Mouse (Mus musculus) lung, embryonic 16.5 days (tissue): ENCODE measurements around the gene Reln. TPM values are rescaled to one million over a fixed set of nuclear protein-coding genes. Genes with fewer than 3 reads are reported as not detected.

Source experiments
- ATAC-seq: fragments of 200-750 bp; cut with Nextera tagmentation; 2 replicates; pipeline ENCODE4 v1.8.0; 2017; ENCODE audit warnings: low read depth, mild to moderate bottlenecking, moderate library complexity
- H3K27ac ChIP-seq: fragments of 300-500 bp; sonication (generic); 2 replicates; pipeline ENCODE4 v1.5.1; 2014; ENCODE audit warnings: mild to moderate bottlenecking, control low read depth, low read length
- H3K27me3 ChIP-seq: fragments of 300-500 bp; sonication (generic); 2 replicates; pipeline ENCODE4 v1.6.1; 2014; ENCODE audit warnings: low read depth, low read length, mixed read lengths; ENCODE audit not compliant: control insufficient read depth, insufficient read depth
- H3K36me3 ChIP-seq: fragments of 300-500 bp; sonication (generic); 2 replicates; pipeline ENCODE4 v1.6.1; 2014; ENCODE audit warnings: low read length; ENCODE audit not compliant: control insufficient read depth, insufficient read depth
- H3K4me1 ChIP-seq: fragments of 300-500 bp; sonication (generic); replicated peaks from 2 replicates; pipeline ENCODE4 v1.6.1; 2014; ENCODE audit warnings: low read length, mixed read lengths; ENCODE audit not compliant: control insufficient read depth, insufficient read depth
- H3K4me2 ChIP-seq: fragments of 300-500 bp; sonication (generic); 2 replicates; pipeline ENCODE4 v1.6.1; 2014; ENCODE audit warnings: low read depth, low read length, control low read depth
- H3K4me3 ChIP-seq: fragments of 300-500 bp; sonication (generic); 2 replicates; pipeline ENCODE4 v1.5.1; 2014; ENCODE audit warnings: mild to moderate bottlenecking, low read length, control low read depth
- H3K9ac ChIP-seq: fragments of 300-500 bp; sonication (generic); 2 replicates; pipeline ENCODE4 v1.6.1; 2014; ENCODE audit warnings: low read length, control low read depth
- H3K9me3 ChIP-seq: fragments of 300-500 bp; sonication (generic); 2 replicates; pipeline ENCODE4 v1.6.1; 2016; ENCODE audit warnings: low read length; ENCODE audit not compliant: control insufficient read depth
- WGBS: fragments of 180-500 bp; shearing (Covaris S2); extraction: QIAGEN DNeasy Blood & Tissue Kit; methylation state at CpG from one replicate; pipeline ENCODE4 v1.1.7; 2014; 5-methylcytosine and 5-hydroxymethylcytosine counted together
- polyA plus RNA-seq: library from polyadenylated mRNA; unstranded; fragments of >200 nt; fragmentation: Nextera tagmentation; extraction: Ambion mirVana; gene quantifications from 2 replicates; pipeline ENCODE4 v1.2.1, GENCODE M21; 2015

Gene Reln
- polyA plus RNA-seq, 1 experiment from 2014 or later, result 0.94 TPM

DNA sequence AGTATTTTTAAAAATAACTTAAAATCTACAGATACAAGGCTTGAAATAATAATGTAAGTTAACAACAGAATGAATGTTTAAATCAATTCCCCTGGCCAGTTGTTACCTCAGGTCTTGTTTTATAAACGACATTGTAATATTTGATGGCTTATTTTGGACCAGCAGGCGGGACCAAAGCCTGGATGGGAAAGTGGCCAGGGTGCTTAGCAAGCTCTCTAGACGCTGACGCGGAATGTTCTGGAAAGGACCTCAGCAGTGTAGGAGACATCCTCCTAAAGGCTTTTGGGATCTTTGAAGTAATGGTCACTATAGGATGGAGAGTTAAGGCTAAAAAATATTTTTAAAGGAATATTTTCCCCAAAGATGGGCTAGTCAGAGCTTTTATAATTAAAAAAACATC lies 173.2 kb downstream of the Reln start:
- no peak overlapping the region for H3K9ac ChIP-seq
- no peaks in the 10 kb centered on the region for H3K9me3 ChIP-seq
- H3K4me1 ChIP-seq, result no peaks in the 10 kb centered on the region
- H3K27me3 ChIP-seq, result no peaks in the 10 kb centered on the region
- H3K36me3 ChIP-seq, result no peaks in the 10 kb centered on the region
- 76% methylated on average over 5 of the region's 5 CpGs for WGBS
- no peak for ATAC-seq
- H3K4me3 ChIP-seq, result no peak overlapping the region
- no peak overlapping the region for H3K4me2 ChIP-seq
- no peak overlapping the region for H3K27ac ChIP-seq

- Histone ChIP-seq H3K4me3 (no peak overlapping the region), H3K27ac (no peak overlapping the region), H3K4me1 (no peaks in the 10 kb centered on the region; the same call in 1 of the 2 replicates), H3K4me2 (no peak overlapping the region), H3K9me3 (no peaks in the 10 kb centered on the region), H3K36me3 (no peaks in the 10 kb centered on the region), H3K9ac (no peak overlapping the region), H3K27me3 (no peaks in the 10 kb centered on the region)
- peak; percentile 56 for ATAC-seq
- WGBS, result 55% methylated on average over 10 of the region's 10 CpGs
Measured at GRCm38 (mm10) chr5:22164060-22164934, 180.2 kb downstream of the Reln start.

DNA sequence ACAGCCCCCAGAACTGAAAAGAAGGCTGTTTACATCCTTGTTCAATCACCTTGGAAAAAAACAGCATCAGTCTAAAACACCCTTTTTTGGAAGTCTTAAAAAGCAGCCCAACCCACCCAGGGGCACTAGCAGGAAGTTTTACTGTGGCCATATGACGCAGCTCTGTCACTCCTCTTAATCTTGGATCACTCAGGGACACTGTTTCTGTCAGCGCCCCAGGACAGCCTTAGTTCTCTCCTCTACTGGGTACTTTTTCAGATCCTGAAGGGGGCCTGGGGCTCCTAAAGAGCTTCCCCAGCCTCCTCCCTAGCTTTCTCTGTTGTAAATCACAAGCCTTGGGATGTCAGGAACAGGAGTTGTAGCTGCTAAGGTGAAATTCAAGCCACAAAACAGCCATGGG lies 183.6 kb downstream of the Reln start:
- Histone ChIP-seq H3K4me1 (no peaks in the 10 kb centered on the region; the same call in 1 of the 2 replicates), H3K9me3 (no peaks in the 10 kb centered on the region), H3K9ac (no peak overlapping the region), H3K27me3 (no peaks in the 10 kb centered on the region), H3K27ac (no peak overlapping the region), H3K36me3 (no peaks in the 10 kb centered on the region), H3K4me3 (no peak overlapping the region), H3K4me2 (no peak overlapping the region)
- 0 out of 2 replicates have a peak, but pooled peaks have one; percentile 37 for ATAC-seq
- WGBS, result 27% methylated on average over 2 of the region's 2 CpGs

GRCm38 (mm10) chr5:22158754-22159153 lies 185.7 kb downstream of the Reln start:
- Histone ChIP-seq H3K36me3 (no peaks in the 10 kb centered on the region), H3K4me3 (no peak overlapping the region), H3K27me3 (no peaks in the 10 kb centered on the region), H3K4me2 (no peak overlapping the region), H3K27ac (no peak overlapping the region), H3K9ac (no peak overlapping the region), H3K9me3 (no peaks in the 10 kb centered on the region), H3K4me1 (no peaks in the 10 kb centered on the region)
- peak; percentile 79 for ATAC-seq
- 55% methylated on average over 11 of the region's 11 CpGs for WGBS

- Histone ChIP-seq H3K27ac (no peak overlapping the region), H3K9me3 (no peaks in the 10 kb centered on the region), H3K4me2 (no peak overlapping the region), H3K4me3 (no peak overlapping the region), H3K36me3 (no peaks in the 10 kb centered on the region), H3K4me1 (no peaks in the 10 kb centered on the region), H3K27me3 (no peaks in the 10 kb centered on the region), H3K9ac (no peak overlapping the region)
- no peak for ATAC-seq
- 46% methylated on average over 6 of the region's 6 CpGs for WGBS
Measured at GRCm38 (mm10) chr5:22153601-22154000, 190.9 kb downstream of the Reln start.

- no peaks in the 10 kb centered on the region for H3K36me3 ChIP-seq
- no peak overlapping the region for H3K4me3 ChIP-seq
- no peaks in the 10 kb centered on the region for H3K27me3 ChIP-seq
- ATAC-seq, result no peak
- H3K27ac ChIP-seq, result no peak overlapping the region
- 36% methylated on average over 4 of the region's 4 CpGs for WGBS
- H3K9me3 ChIP-seq, result peaks cover 3% of the 10 kb centered on the region; the same call in 1 of the 2 replicates
- H3K9ac ChIP-seq, result no peak overlapping the region
- no peak overlapping the region for H3K4me2 ChIP-seq
- no peaks in the 10 kb centered on the region for H3K4me1 ChIP-seq
Measured at GRCm38 (mm10) chr5:22141821-22142220, 202.7 kb downstream of the Reln start.

DNA sequence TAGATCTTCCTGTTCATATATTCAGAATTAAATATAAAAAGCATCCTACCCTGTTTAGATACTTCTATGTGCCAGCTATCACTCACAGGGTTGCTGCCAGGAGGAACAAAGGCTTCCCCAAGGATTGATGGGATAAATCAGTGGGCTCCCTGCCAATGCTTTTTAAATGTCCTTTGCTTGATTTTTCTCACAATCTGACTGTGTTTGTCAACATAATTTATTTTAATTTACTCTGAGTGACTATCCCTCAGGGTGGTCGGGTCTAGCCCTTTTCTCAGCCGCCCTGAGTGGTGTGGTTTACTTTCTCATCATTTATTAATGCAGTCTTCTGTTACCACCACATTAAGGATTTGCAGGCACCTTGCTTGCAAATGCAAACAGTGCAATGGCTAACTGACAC lies 205.5 kb downstream of the Reln start:
- Histone ChIP-seq H3K4me2 (no peak overlapping the region), H3K9me3 (peaks cover 3% of the 10 kb centered on the region; the same call in 1 of the 2 replicates), H3K9ac (no peak overlapping the region), H3K27ac (no peak overlapping the region), H3K27me3 (no peaks in the 10 kb centered on the region), H3K4me3 (no peak overlapping the region), H3K36me3 (no peaks in the 10 kb centered on the region), H3K4me1 (no peaks in the 10 kb centered on the region)
- no peak for ATAC-seq
- 37% methylated on average over 2 of the region's 2 CpGs for WGBS

GRCm38 (mm10) chr5:22134402-22134801 lies 210.1 kb downstream of the Reln start:
- ATAC-seq, result no peak
- Histone ChIP-seq H3K4me1 (no peaks in the 10 kb centered on the region), H3K9me3 (peaks cover 3% of the 10 kb centered on the region; the same call in 1 of the 2 replicates), H3K4me2 (no peak overlapping the region), H3K27me3 (no peaks in the 10 kb centered on the region), H3K9ac (no peak overlapping the region), H3K36me3 (no peaks in the 10 kb centered on the region), H3K4me3 (no peak overlapping the region), H3K27ac (no peak overlapping the region)
- 50% methylated on average over 9 of the region's 9 CpGs for WGBS

- Histone ChIP-seq H3K4me3 (no peak overlapping the region), H3K27me3 (no peaks in the 10 kb centered on the region; the same call in 1 of the 2 replicates), H3K27ac (peak overlapping the region; percentile 44), H3K4me1 (no peaks in the 10 kb centered on the region), H3K9me3 (no peaks in the 10 kb centered on the region), H3K9ac (no peak overlapping the region), H3K36me3 (no peaks in the 10 kb centered on the region), H3K4me2 (no peak overlapping the region)
- 60% methylated on average over 5 of the region's 5 CpGs for WGBS
- peak; percentile 79 for ATAC-seq
Measured at GRCm38 (mm10) chr5:22131730-22132522, 212.6 kb downstream of the Reln start.
